Mouse (Mus musculus): ENCODE measurements at regions not wholly inside any gene's neighbourhood (a gene's known extent, or its start where the extent isn't known, plus 50 kb on each side); places are given as distances from the start of the nearest gene placed in this dataset.

DNA sequence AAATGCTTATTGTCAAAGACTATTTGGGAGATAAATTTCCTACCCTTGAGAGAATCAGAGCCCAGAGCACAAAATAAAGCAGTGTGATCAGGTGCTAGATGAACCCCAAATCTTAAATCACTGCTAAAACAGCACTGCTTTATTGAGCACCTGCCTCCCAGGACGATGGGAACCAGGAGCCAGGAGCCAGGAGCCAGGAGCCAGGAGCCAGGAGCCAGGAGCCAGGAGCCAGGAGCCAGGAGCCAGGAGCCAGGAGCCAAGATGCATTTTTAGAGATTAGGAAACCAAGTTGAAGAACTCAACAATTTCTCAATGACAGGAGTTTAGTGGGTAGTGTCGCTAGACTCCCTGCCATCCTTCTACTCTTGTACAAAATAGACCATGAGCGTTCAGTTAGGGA is 1396.9 kb downstream of the Gsdmc2 start:
- ATAC-seq (replicated peaks; ENCODE audit: poor library complexity): no peak

DNA sequence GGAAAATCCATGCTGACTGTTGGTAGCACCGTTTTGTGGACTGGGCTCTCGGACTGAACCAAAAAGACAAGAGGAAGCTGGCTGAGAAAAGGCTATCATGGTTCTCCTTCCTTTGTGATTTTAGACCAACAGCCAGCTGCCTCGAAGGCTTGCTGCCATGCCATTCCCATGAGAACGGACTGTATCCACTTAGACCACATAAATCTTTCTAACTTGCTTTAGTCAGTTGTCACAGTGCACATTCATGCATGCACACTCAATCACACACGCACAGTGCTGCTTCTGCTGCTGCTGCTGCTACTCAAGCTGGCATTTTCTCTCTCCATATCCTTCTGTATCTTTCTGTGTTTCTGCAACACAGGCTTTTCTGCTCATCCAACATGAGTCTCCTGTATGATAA is 1405.8 kb downstream of the Gsdmc2 start:
- no peak for ATAC-seq (replicated peaks; ENCODE audit: poor library complexity)

DNA sequence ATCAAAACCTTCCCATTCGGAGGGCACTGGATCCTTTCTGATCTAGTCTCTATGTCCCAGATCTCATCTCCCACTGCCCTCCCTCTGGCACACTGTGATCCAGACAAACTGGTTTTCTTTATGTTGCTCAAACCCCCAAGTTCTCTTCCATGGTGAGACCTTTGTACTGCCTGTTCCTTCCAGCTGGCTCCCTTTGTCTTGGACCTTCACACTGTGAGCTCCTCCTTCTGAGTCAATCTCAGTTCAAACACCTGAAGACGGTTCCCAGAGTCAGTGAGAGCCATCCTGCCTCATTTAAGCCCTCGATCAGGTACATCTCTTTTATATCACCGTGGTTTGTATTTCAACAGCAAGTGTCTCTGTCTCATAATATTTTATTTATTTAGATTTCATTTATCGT is 1408.3 kb downstream of the Gsdmc2 start:
- no peak for ATAC-seq (replicated peaks; ENCODE audit: poor library complexity)

DNA sequence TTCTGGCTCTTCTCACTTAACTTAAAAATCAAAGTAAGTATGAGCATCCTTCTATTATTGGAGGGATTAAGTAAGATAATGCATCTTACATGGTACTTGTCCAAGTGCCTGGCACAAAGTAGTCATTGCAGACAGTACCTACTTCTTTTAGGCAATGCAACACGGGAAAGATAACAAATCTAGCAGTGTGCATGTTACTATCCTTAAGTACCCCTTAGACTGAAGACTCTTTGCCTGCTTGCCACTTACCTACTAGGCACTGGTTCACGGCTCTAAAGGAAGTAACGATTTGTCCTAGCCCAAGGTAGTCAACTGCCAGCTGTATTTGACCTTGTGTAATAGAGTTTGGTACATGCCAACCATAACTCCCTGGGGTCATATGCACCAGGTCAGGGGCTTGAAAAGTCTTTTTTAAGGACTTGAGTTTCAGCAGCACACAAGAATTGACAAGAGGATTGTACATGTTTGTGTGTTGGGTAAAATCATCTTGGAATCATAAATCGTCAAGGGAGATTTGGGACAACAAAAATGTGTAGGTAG is 1409.8 kb downstream of the Gsdmc2 start:
- ATAC-seq (replicated peaks; ENCODE audit: poor library complexity): no peak

DNA sequence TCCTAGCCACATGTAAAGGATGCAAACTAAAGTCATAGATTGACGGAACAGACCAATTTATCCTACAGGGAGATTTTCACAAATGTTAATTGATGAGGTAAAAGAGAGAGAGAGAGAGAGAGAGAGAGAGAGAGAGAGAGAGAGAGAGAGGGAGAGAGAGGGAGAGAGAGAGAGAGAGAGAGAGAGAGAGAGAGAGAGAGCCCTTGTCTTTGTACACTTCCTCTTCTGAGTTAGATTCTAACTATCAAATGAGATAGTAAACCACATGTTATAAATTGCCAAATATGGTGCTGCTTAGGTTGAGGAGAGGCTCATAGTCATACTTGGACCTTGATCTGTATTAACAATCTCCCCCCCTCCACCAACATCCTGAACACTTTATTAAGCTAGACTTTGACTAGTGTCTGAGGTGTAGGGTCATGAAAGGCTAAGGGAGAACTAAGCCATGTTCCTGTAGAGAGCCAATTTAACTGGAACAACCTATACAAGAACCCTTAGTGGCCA is 1412.2 kb downstream of the Gsdmc2 start:
- no peak for ATAC-seq (replicated peaks; ENCODE audit: poor library complexity)

DNA sequence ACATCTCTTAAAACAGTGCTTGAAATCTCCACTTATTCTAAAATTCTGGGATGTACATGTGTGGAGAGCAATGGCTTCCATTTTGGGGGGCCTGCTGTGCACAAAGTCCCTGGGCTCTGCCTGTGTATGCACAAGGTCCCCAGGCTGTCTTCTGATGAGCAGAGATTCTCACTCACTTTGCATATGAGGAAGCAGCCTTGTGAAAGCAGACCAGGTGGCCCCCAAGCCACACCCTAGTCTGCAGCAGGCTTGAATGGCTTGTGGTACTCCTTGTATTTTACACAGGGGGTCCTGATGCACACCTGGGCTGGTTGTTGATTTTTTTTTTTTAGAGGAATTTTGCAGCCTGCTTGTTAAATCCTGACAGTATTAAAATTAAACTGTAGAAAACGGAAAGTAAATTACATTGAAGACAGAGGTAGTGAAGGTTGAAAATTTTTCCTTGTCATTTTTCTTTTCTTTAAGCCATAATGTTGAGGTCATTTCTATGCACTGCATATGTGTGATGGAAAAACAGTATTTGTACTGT is 1413.8 kb downstream of the Gsdmc2 start:
- ATAC-seq (replicated peaks; ENCODE audit: poor library complexity): no peak

DNA sequence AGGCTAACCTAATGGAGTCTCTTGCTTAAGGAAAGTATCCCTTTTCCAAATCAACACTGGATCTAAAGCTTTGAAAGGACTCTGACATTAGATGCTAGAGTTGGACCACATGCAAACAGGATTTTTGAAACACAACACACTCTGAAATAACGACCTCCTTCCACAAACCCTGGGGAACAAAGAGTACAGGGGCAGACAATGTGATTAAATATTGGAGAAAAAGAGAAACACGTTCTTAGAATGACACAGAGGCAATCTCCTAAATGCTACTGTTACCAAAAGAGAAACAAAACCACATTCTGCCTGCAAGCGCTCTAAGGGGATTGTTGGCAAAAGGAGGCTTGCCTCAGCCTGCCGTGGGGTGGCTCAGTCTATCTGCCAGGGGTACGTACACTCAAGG is 1422.0 kb downstream of the Gsdmc2 start:
- ATAC-seq (replicated peaks; ENCODE audit: poor library complexity): no peak

DNA sequence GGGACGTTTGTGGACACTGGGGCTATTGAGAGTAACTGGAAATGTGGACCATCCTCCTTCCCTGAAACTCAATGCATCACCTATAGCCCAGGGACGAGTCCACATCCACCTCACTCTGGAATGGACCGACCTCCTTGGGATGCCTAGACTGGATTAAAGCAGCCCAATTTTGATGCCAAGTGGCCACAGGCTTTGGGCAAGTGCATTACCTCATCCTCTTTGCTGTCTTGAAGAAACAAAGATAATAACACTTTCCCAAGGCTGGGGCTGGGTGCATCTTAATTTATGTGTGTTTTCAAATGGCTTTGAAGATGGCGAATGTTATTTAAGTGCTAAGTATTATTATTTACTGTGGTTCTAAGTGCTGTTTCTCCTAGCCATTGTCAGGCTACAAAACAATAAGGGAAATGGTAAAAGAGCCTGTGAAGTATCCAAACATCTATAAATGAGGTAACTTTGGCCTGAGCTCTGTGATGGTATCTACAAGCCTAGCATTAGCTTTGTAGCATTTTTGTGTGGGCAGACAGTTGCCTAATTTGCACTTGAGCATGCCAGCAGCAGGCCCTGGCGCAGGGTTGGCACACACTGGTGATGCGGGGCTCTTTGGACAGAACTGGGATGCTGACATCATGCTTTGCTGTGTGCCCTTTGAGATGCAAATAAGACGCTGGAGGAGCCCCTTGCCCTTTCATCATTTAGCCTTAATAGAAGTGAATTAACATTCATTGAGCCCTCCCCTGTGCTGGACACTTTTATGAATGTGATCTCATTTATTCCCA is 1423.7 kb downstream of the Gsdmc2 start:
- ATAC-seq (replicated peaks; ENCODE audit: poor library complexity): no peak

DNA sequence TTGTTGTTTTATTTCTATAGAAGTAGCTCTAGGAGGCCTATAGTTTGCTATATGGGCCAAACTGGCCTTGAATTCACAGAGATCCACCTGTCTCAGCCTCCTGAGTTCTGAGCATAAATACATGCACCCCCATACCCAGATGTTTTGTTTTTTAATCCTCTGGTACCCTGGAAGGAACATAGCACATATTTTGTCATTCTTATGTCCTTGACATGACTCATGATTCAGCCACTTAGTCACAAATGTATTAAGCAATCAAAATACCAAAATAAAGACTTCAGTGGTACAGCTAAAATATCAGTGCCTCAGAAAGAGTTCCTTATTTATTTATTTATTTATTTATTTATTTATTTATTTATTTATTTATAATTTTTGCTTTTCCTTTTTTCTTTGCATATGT is 1428.3 kb downstream of the Gsdmc2 start:
- ATAC-seq (replicated peaks; ENCODE audit: poor library complexity): no peak

DNA sequence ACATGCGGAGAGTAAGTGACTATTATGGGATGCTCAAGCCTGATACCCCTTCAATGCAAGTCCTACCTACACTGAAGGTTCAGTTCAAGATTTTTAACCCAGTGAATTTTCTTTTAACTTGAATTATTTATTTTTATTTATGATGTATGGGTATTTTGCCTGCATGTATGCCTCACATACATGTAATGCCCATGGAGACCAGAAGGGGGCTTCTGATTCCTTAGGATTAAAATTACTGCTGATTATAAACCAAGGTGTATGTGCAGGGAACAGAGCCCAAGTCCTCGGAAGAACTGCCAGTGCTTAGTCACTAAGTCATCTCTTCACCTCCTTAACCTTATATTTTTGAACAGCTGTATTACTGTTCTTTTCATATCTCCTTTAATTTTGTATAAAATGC is 1431.3 kb downstream of the Gsdmc2 start:
- no peak for ATAC-seq (replicated peaks; ENCODE audit: poor library complexity)

DNA sequence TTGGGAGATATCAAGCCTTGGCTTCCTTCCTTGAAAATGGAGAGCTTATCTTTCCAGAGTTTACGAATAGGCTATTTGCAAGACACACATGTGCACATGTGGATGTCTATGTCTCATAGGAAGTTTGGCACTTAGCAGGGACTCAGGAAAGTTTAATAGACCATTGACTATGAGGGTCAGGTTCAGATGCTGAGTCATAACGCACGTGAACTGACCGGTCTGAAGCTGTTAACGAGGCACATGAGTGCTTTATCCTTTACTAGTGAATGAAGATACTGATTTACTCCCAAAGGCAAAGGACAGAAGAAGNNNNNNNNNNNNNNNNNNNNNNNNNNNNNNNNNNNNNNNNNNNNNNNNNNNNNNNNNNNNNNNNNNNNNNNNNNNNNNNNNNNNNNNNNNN is 1442.8 kb downstream of the Gsdmc2 start:
- ATAC-seq (replicated peaks; ENCODE audit: poor library complexity): no peak

DNA sequence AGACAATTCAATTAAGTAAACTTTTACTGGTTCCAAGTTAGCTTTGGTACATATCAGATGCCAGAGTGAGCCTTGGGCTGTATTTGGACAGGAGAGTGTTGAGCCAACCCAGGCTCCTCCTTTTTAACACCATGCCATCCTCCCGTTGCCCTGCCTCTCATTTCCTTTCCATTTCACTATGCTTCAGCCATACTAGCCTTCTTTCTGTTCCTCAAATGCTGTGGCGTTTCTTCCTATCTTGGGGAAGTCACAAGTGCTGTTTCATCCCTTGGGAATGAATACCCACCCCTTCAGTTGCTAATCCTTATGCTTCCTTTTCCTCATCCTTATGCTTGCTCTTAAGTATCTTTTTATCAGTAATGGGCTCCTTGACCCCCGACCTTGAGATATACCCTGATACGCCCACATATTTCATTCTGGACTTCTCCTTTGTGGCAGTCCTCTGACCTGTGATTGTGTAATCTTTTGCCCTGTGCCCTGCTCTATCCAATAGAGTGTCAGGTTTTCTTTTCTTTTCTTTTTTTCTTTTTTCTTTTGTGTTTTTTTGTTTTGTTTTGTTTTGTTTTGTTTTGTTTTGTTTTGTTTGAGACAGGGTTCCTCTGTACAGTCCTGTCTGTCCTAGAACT is 1443.9 kb downstream of the Gsdmc2 start:
- peak; percentile 95 for ATAC-seq (replicated peaks; ENCODE audit: poor library complexity)

DNA sequence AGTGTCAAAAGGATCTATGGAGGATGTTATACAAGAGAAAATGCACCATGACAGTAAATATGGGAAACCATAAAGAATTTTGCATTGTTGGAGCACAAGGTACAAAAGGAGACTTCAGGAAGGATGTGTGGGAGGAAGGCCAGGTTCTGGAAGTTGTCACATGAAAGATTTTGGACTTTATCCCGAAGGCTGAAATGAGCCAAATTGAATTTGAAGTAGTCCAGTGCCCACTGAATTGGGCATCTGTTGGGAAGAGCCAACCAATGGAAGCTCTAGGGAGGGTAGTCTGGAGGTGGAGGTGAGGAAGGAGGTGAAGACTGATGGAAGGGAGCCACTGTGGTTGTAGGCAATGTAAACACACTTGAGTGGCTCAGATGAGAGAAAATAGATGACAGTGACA is 1445.6 kb downstream of the Gsdmc2 start:
- ATAC-seq (replicated peaks; ENCODE audit: poor library complexity): no peak

DNA sequence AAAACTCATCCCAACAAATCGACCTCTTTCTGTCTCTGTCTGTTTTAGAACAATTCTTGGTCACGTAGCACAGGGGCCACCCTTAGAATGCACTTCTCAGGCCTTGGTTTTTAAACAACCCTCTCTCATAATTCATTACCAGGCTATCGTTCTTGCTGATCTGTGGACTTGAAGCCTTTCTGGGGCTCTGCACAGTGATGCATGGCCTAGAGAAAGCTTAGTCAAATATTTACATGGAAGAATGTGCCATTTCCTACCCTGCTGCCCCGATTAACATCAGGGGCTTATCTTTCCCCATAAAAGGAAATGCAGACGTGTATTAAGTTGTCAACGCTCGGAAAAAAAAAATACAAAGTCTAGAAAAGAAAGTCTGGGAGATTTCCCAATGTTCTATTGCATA is 1448.0 kb downstream of the Gsdmc2 start:
- ATAC-seq (replicated peaks; ENCODE audit: poor library complexity): no peak

DNA sequence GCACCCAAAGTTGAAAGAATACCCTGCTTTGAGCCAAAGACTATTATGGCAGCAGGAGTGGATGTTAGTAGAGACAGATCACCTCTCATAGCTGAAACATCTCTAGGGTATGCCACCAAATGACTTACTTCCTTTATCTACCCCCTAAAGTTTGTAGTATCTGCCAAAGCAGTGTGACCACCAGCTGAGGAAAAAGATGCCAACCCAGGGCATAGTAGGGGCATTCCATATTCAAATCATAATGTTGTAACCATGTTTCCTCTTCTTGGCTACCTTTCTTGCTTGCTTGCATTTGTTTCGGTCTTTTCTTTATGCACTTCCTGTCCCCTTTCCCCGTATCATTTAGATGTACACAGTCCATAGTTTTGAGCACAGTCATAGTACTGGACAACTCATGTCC is 1449.6 kb downstream of the Gsdmc2 start:
- no peak for ATAC-seq (replicated peaks; ENCODE audit: poor library complexity)

DNA sequence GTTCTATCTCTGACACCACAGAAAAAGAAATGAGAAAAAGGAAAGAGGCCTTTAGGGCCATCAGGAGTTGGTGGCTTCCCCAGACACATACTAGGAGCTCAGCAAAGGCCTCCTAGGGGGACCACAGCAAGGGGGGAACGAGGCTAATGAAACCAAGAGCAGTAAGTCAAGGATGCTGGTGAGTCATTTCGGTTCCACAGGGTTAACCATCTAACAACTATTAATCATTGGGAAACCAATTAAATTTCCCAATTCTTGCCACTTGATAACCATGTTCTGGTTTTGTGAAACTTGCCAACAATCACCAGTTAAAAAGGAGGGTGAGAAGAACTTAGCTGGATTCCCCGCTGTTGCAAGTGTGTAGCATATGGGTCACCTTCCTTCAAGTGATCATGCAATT is 1451.6 kb downstream of the Gsdmc2 start:
- ATAC-seq (replicated peaks; ENCODE audit: poor library complexity): no peak

DNA sequence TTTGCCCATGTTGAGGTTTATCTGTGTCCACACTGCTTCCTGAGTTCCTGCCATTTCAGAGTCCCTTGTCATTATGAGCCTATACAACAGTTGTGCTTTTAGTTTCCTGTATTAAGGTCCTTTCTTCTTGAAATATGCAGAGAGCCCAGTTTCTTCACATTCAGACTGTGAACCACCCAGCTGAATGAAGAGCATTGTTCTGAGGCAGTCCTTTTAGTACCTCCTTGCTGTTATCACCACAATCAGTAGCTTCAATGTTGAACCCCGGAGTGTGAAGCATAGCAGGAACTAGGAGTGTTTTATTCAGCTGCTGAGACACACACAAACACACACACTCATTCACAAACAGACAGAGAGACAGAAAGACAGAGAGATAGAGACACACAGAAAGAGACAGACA is 1452.1 kb downstream of the Gsdmc2 start:
- ATAC-seq (replicated peaks; ENCODE audit: poor library complexity): no peak; the same call in 1 of the 2 replicates

DNA sequence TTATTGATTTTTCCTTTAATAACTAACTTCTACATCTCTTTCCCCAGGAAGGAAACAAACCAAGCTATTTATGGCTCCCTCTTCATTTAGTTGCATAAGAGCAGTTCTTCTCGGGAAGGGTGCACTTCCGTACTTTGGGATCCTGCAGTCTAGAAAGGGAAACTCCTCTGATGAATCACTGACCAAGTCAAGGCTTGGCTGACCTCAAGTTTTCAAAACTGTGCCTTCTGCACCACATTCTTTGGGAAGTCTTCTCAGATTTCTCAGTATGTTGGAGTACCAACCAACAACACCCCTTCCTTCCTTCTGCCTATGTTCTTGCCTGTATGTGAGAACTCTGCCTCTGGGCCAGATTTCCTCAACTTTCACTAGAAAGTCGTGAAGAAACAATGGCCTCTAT is 1452.6 kb downstream of the Gsdmc2 start:
- ATAC-seq (replicated peaks; ENCODE audit: poor library complexity): peak; percentile 78

DNA sequence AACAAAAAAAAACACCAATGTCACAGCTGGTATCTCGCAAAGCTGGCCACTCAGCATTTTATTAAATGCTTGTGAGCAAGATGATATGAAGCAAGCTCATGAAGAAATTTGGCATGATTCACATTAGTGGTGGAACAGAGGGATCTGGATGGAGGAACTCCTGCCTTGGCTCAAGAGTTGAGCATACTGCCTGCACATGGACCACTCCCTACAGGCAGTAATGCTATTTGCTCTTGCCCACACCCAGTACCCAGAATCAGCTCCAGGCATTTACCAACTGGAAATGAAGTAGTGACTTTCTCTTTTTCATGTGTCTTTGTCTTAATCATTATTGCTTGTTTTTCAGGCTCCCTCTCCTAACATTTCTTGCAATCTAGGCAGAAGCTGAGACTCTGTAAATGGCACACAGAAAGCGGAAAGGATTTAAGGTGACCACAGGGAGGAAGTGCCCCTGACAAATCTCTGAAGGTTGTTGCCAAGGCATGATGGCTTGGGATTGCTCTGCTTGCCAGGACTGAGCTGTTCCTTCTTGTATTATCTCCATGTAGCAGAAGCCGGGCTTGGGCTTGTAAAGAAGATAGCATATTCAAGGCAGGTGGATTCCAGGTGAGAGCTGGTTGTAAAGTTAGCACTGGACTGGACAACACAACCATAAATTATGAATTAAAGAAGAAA is 1455.4 kb downstream of the Gsdmc2 start:
- ATAC-seq (replicated peaks; ENCODE audit: poor library complexity): peak; percentile 34; the same call in 1 of the 2 replicates

DNA sequence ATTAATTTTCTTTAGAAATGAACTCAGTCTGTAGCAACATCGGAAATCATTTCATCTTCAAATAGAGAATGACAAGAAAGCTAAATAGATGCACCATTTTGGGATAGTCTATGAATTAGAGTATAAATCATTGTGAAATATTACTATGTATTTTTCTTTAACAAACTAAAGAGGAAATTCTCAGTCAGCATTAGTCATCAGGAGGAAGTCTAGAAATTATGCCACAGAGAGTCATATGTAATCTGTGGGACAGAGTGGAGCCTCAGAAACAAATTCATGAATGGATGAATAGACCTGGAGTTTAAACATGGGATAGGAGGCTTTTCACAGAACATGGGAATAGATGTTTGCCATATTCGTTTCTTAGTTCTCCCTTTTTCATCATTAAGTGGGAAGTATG is 1459.4 kb upstream of the A1bg start:
- 0 out of 2 replicates have a peak, but pooled peaks have one; percentile 23 for ATAC-seq (replicated peaks; ENCODE audit: poor library complexity)

DNA sequence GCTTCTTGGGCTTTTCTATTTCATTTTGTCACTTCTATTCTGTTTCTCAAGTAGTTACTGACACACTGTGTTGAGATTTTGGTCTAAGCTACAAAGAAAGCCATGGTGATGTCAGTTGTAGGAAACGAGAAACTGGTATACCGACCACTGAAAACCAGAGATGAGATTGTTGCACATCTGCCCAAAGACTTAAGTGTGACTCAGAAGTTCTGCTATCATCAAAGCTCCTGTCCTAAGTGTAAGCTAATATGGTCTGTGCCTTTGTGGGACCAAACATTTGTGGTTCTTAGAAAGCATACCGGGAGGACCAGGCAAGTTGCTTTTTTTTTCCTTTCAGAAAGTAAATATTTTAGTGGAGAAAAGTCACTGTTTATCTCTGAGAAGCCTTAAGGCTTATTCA is 1451.8 kb upstream of the A1bg start:
- no peak for ATAC-seq (replicated peaks; ENCODE audit: poor library complexity)

Data from megakaryocyte progenitor cell, adult 5-6 weeks (primary cell).